Mouse (Mus musculus): Measurements from ENCODE around the gene Rsf1. TPM values are rescaled to one million over a fixed set of nuclear protein-coding genes. Genes with fewer than 3 reads are reported as not detected.
A peak's percentile ranks its signal among the peaks of the same experiment; 100 is the strongest.

Rsf1 gene
- polyA plus RNA-seq, 1 experiment from 2014 or later = 14.0 TPM

- Histone ChIP-seq H3K4me3 (ENCODE audit: low read length) (no peak overlapping the region), H3K4me2 (ENCODE audit: low read depth, low read length) (no peak overlapping the region), H3K9me3 (replicated peaks; ENCODE audit: control insufficient read depth, low read length) (no peaks in the 10 kb centered on the region), H3K9ac (ENCODE audit: low read length) (no peak overlapping the region), H3K27me3 (ENCODE audit: control insufficient read depth, insufficient read depth, low read length) (no peaks in the 10 kb centered on the region), H3K4me1 (ENCODE audit: control insufficient read depth, insufficient read depth, low read length) (no peaks in the 10 kb centered on the region), H3K36me3 (ENCODE audit: control insufficient read depth, insufficient read depth) (peaks cover 26% of the 10 kb centered on the region), H3K27ac (ENCODE audit: low read length) (no peak overlapping the region)
- ATAC-seq (replicated peaks; ENCODE audit: extremely low read depth, insufficient read depth, low FRiP score) = no peak
- WGBS = 90% methylated on average over 4 of the region's 4 CpGs
Observed at GRCm38 (mm10) chr7:97661634-97662033, 81.9 kb downstream of the Rsf1 start.

DNA sequence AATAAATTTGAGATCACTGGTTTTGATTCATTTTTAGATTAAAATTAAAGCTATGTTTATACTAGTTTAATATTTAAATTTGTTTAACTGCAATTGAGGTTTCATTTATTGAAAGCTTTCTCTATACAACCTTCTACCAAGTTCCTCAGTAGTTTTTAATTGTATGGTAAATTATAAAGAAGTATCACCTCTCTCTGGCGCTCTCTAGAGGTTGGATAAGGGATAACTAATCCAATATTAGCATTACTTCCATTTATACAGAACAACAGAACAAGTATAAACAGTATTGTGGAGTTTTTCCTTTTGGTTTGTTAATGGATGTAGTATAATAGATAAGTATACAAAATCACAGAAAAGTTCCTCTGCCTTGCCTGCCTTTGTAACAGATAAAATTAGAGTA is 99.5 kb downstream of the Rsf1 start:
- Histone ChIP-seq H3K9me3 (replicated peaks; ENCODE audit: control insufficient read depth, low read length) (no peaks in the 10 kb centered on the region), H3K27ac (ENCODE audit: low read length) (no peak overlapping the region), H3K4me3 (ENCODE audit: low read length) (no peak overlapping the region), H3K36me3 (ENCODE audit: control insufficient read depth, insufficient read depth) (peaks cover 42% of the 10 kb centered on the region), H3K4me1 (ENCODE audit: control insufficient read depth, insufficient read depth, low read length) (no peaks in the 10 kb centered on the region), H3K4me2 (ENCODE audit: low read depth, low read length) (no peak overlapping the region), H3K9ac (ENCODE audit: low read length) (no peak overlapping the region), H3K27me3 (ENCODE audit: control insufficient read depth, insufficient read depth, low read length) (no peaks in the 10 kb centered on the region)
- ATAC-seq (replicated peaks; ENCODE audit: extremely low read depth, insufficient read depth, low FRiP score) = no peak
- 22% methylated on average over 1 of the region's 1 CpGs for WGBS

- Histone ChIP-seq H3K27me3 (ENCODE audit: control insufficient read depth, insufficient read depth, low read length) (no peaks in the 10 kb centered on the region), H3K27ac (ENCODE audit: low read length) (no peak overlapping the region), H3K4me3 (ENCODE audit: low read length) (no peak overlapping the region), H3K4me2 (ENCODE audit: low read depth, low read length) (no peak overlapping the region), H3K4me1 (ENCODE audit: control insufficient read depth, insufficient read depth, low read length) (no peaks in the 10 kb centered on the region), H3K9me3 (replicated peaks; ENCODE audit: control insufficient read depth, low read length) (no peaks in the 10 kb centered on the region), H3K36me3 (ENCODE audit: control insufficient read depth, insufficient read depth) (peaks cover 20% of the 10 kb centered on the region), H3K9ac (ENCODE audit: low read length) (no peak overlapping the region)
- WGBS = 89% methylated on average over 2 of the region's 2 CpGs
- ATAC-seq (replicated peaks; ENCODE audit: extremely low read depth, insufficient read depth, low FRiP score) = no peak
Observed at GRCm38 (mm10) chr7:97687831-97688230, 108.1 kb downstream of the Rsf1 start.

GRCm38 (mm10) chr7:97695441-97695840 is 115.8 kb downstream of the Rsf1 start:
- peaks cover 11% of the 10 kb centered on the region for H3K4me1 ChIP-seq (ENCODE audit: control insufficient read depth, insufficient read depth, low read length)
- H3K27me3 ChIP-seq (ENCODE audit: control insufficient read depth, insufficient read depth, low read length) = no peaks in the 10 kb centered on the region
- no peak overlapping the region for H3K4me3 ChIP-seq (ENCODE audit: low read length)
- peaks cover 11% of the 10 kb centered on the region; the same call in 1 of the 2 replicates for H3K36me3 ChIP-seq (ENCODE audit: control insufficient read depth, insufficient read depth)
- H3K9me3 ChIP-seq (replicated peaks; ENCODE audit: control insufficient read depth, low read length) = no peaks in the 10 kb centered on the region
- no peak overlapping the region for H3K4me2 ChIP-seq (ENCODE audit: low read depth, low read length)
- no peak overlapping the region for H3K9ac ChIP-seq (ENCODE audit: low read length)
- ATAC-seq (replicated peaks; ENCODE audit: extremely low read depth, insufficient read depth, low FRiP score) = no peak
- H3K27ac ChIP-seq (ENCODE audit: low read length) = no peak overlapping the region
- 94% methylated on average over 1 of the region's 1 CpGs for WGBS

GRCm38 (mm10) chr7:97696133-97696505 is 116.4 kb downstream of the Rsf1 start:
- 35% methylated on average over 19 of the region's 19 CpGs for WGBS
- peak overlapping the region; percentile 83 for H3K9ac ChIP-seq (ENCODE audit: low read length)
- peak overlapping the region; percentile 37 for H3K27ac ChIP-seq (ENCODE audit: low read length)
- H3K36me3 ChIP-seq (ENCODE audit: control insufficient read depth, insufficient read depth) = peaks cover 11% of the 10 kb centered on the region; the same call in 1 of the 2 replicates
- no peaks in the 10 kb centered on the region for H3K27me3 ChIP-seq (ENCODE audit: control insufficient read depth, insufficient read depth, low read length)
- peaks cover 11% of the 10 kb centered on the region for H3K4me1 ChIP-seq (ENCODE audit: control insufficient read depth, insufficient read depth, low read length)
- peak; percentile 38 for ATAC-seq (replicated peaks; ENCODE audit: extremely low read depth, insufficient read depth, low FRiP score)
- peak overlapping the region; percentile 79 for H3K4me3 ChIP-seq (ENCODE audit: low read length)
- no peaks in the 10 kb centered on the region for H3K9me3 ChIP-seq (replicated peaks; ENCODE audit: control insufficient read depth, low read length)
- H3K4me2 ChIP-seq (ENCODE audit: low read depth, low read length) = peak overlapping the region; percentile 66

GRCm38 (mm10) chr7:97696506-97697254 is 117.0 kb downstream of the Rsf1 start, which contains the start of gene Clns1a:
Gene Clns1a (plus strand): TSS chr7:97696634.
- peak within 1 kb of the TSS; percentile 83 for H3K9ac ChIP-seq (ENCODE audit: low read length)
- H3K4me2 ChIP-seq (ENCODE audit: low read depth, low read length) = peak within 1 kb of the TSS; percentile 66
- H3K27ac ChIP-seq (ENCODE audit: low read length) = peak within 1 kb of the TSS; percentile 37
- peaks cover 11% of the 10 kb centered on the region; the same call in 1 of the 2 replicates for H3K36me3 ChIP-seq (ENCODE audit: control insufficient read depth, insufficient read depth)
- under 1% methylated on average over 63 of the region's 63 CpGs for WGBS
- H3K27me3 ChIP-seq (ENCODE audit: control insufficient read depth, insufficient read depth, low read length) = no peaks in the 10 kb centered on the region
- no peaks in the 10 kb centered on the region for H3K9me3 ChIP-seq (replicated peaks; ENCODE audit: control insufficient read depth, low read length)
- peaks cover 11% of the 10 kb centered on the region for H3K4me1 ChIP-seq (ENCODE audit: control insufficient read depth, insufficient read depth, low read length)
- peak within 1 kb of the TSS; percentile 79 for H3K4me3 ChIP-seq (ENCODE audit: low read length)
- ATAC-seq (replicated peaks; ENCODE audit: extremely low read depth, insufficient read depth, low FRiP score) = peak; percentile 93

DNA sequence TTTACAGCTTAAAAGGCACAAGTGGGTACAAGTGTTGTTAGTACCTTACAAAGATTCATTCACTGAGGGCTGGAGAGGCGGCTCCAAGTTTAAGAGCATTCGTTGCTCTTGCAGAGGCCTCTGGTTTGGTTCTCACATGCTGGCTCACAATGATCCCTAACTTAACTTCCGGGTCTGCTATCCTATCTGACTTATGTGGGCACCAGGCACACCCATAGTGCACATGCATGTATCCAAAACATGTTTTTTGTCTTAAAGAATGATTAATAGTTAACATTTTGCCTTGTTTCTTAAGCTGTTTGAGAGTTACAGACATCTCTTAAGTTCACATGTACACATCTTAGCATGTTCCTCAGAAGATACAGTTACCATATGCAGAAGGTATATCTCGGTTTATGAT is 120.5 kb downstream of the Rsf1 start:
- Histone ChIP-seq H3K4me3 (ENCODE audit: low read length) (no peak overlapping the region), H3K27me3 (ENCODE audit: control insufficient read depth, insufficient read depth, low read length) (no peaks in the 10 kb centered on the region), H3K4me1 (ENCODE audit: control insufficient read depth, insufficient read depth, low read length) (peaks cover 11% of the 10 kb centered on the region), H3K9me3 (replicated peaks; ENCODE audit: control insufficient read depth, low read length) (no peaks in the 10 kb centered on the region), H3K4me2 (ENCODE audit: low read depth, low read length) (no peak overlapping the region), H3K27ac (ENCODE audit: low read length) (no peak overlapping the region), H3K36me3 (ENCODE audit: control insufficient read depth, insufficient read depth) (peaks cover 11% of the 10 kb centered on the region; the same call in 1 of the 2 replicates), H3K9ac (ENCODE audit: low read length) (no peak overlapping the region)
- WGBS = 93% methylated on average over 4 of the region's 4 CpGs
- no peak for ATAC-seq (replicated peaks; ENCODE audit: extremely low read depth, insufficient read depth, low FRiP score)

DNA sequence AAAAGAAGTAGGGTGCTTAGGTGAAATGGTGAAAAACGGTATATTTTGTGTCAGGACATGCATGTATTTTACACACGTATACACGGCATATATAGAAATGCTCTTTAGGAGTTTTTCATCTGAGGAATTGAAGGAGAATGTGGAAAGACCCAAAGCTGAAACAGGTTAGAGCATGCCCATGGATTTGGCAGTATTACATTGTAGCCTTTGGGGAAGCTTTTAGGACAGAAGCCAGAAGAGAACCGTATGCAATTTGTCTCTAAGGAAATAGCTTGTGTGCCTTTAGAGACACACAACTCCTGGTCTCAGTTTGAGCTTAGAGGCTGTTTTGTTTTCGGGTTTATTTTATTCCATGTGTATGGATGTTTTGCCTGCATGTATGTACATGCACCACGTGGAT is 121.4 kb downstream of the Rsf1 start:
- H3K27ac ChIP-seq (ENCODE audit: low read length) = no peak overlapping the region; the same call in 1 of the 2 replicates
- WGBS = 82% methylated on average over 6 of the region's 6 CpGs
- peaks cover 15% of the 10 kb centered on the region; the same call in 1 of the 2 replicates for H3K36me3 ChIP-seq (ENCODE audit: control insufficient read depth, insufficient read depth)
- H3K27me3 ChIP-seq (ENCODE audit: control insufficient read depth, insufficient read depth, low read length) = no peaks in the 10 kb centered on the region
- no peaks in the 10 kb centered on the region for H3K9me3 ChIP-seq (replicated peaks; ENCODE audit: control insufficient read depth, low read length)
- H3K4me2 ChIP-seq (ENCODE audit: low read depth, low read length) = no peak overlapping the region
- H3K9ac ChIP-seq (ENCODE audit: low read length) = no peak overlapping the region
- no peak overlapping the region for H3K4me3 ChIP-seq (ENCODE audit: low read length)
- ATAC-seq (replicated peaks; ENCODE audit: extremely low read depth, insufficient read depth, low FRiP score) = no peak
- H3K4me1 ChIP-seq (ENCODE audit: control insufficient read depth, insufficient read depth, low read length) = peaks cover 7% of the 10 kb centered on the region

DNA sequence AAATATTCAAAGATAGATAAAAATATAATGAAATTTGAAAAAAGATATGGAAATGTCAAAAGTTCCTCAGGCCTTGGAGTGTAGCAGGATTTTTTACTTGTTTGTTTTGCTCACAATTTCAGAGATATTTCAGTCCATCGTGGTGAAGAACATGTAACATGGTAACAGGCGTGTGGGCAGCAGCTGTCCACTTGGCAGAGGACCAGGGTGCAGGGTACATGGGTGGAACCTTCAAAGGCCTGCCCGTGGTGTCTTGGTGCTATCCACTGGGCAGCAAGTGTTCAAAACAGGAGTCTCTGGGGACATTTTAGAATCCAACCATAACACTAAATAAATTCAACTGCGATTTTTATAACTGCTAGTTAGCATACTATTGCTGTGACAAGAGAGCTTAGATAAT is 127.4 kb downstream of the Rsf1 start:
- no peak overlapping the region for H3K9ac ChIP-seq (ENCODE audit: low read length)
- no peak for ATAC-seq (replicated peaks; ENCODE audit: extremely low read depth, insufficient read depth, low FRiP score)
- no peaks in the 10 kb centered on the region for H3K9me3 ChIP-seq (replicated peaks; ENCODE audit: control insufficient read depth, low read length)
- H3K4me3 ChIP-seq (ENCODE audit: low read length) = no peak overlapping the region
- WGBS = 75% methylated on average over 4 of the region's 4 CpGs
- 0 out of 2 replicates have a peak, but pooled peaks cover 3% of the 10 kb centered on the region for H3K4me1 ChIP-seq (ENCODE audit: control insufficient read depth, insufficient read depth, low read length)
- H3K27ac ChIP-seq (ENCODE audit: low read length) = no peak overlapping the region
- H3K4me2 ChIP-seq (ENCODE audit: low read depth, low read length) = no peak overlapping the region
- H3K36me3 ChIP-seq (ENCODE audit: control insufficient read depth, insufficient read depth) = 0 out of 2 replicates have a peak, but pooled peaks cover 3% of the 10 kb centered on the region
- H3K27me3 ChIP-seq (ENCODE audit: control insufficient read depth, insufficient read depth, low read length) = no peaks in the 10 kb centered on the region
